11 mouse cellular contexts compared by ENCODE assay signal in genomic region chr12:82340196-82340918, GRCm38 (mm10).
A peak's percentile ranks its signal among the peaks of the same experiment; 100 is the strongest.
DNase-seq lines count a peak whose midpoint lies in the region; ATAC-seq and TF ChIP-seq lines count a peak whose summit lies in the region.
"Had no signal": no experiment of that assay in that cellular context is flagged by ENCODE, and none has a peak within 500 bp of the region (broad histone marks: within the 10 kb centered on the region; RNA-seq: fewer than 3 reads in every experiment).

No protein-coding gene starts in this region.

- intact Hi-C loops in heart, postnatal 36 days (cut with DNase I) = no loop called here

- H3K4me2 ChIP-seq in heart, postnatal 0 days (ENCODE audit: low read depth, low read length) = peak overlapping the region; percentile 77
- peak overlapping the region; percentile 53 for H3K4me2 ChIP-seq in midbrain, embryonic 15.5 days
- no peak overlapping the region for H3K4me2 ChIP-seq in midbrain, embryonic 11.5 days
- H3K4me2 ChIP-seq in hindbrain, embryonic 16.5 days (ENCODE audit: low read length) = peak overlapping the region; percentile 61
- H3K4me2 ChIP-seq in stomach, embryonic 15.5 days = peak overlapping the region; percentile 42

- no peak overlapping the region for H3K9ac ChIP-seq in heart, postnatal 0 days (replicated peaks; ENCODE audit: low read depth, low read length)
- no peak overlapping the region for H3K9ac ChIP-seq in midbrain, embryonic 15.5 days
- no peak overlapping the region for H3K9ac ChIP-seq in midbrain, embryonic 11.5 days (ENCODE audit: low read length)
- no peak overlapping the region for H3K9ac ChIP-seq in hindbrain, embryonic 16.5 days (ENCODE audit: low read depth, low read length)
- no peak overlapping the region for H3K9ac ChIP-seq in stomach, embryonic 15.5 days
- H3K9ac ChIP-seq: intestine, embryonic 15.5 days; lung, embryonic 14.5 days had no signal

- no peak for TF ChIP-seq EP300 in heart, postnatal 0 days (IDR thresholded peaks at IDR 0.05; ENCODE audit: low read depth)

- peaks cover 7% of the 10 kb centered on the region for H3K4me1 ChIP-seq in heart, postnatal 0 days (ENCODE audit: control insufficient read depth, insufficient read depth)
- peaks cover 14% of the 10 kb centered on the region for H3K4me1 ChIP-seq in midbrain, embryonic 15.5 days
- H3K4me1 ChIP-seq in midbrain, embryonic 11.5 days (ENCODE audit: control insufficient read depth, insufficient read depth, low read length) = peaks cover 2% of the 10 kb centered on the region
- peaks cover 11% of the 10 kb centered on the region for H3K4me1 ChIP-seq in hindbrain, embryonic 16.5 days (ENCODE audit: control insufficient read depth, insufficient read depth, low read depth, low read length)
- peaks cover 4% of the 10 kb centered on the region; the same call in 1 of the 2 replicates for H3K4me1 ChIP-seq in stomach, embryonic 15.5 days

- no peak overlapping the region for H3K4me3 ChIP-seq in heart, postnatal 0 days (ENCODE audit: low read depth, low read length)
- no peak overlapping the region for H3K4me3 ChIP-seq in midbrain, embryonic 15.5 days
- no peak overlapping the region for H3K4me3 ChIP-seq in midbrain, embryonic 11.5 days (ENCODE audit: low read depth, low read length)
- no peak overlapping the region; the same call in 1 of the 2 replicates for H3K4me3 ChIP-seq in hindbrain, embryonic 16.5 days (ENCODE audit: low read length)
- H3K4me3 ChIP-seq in stomach, embryonic 15.5 days (replicated peaks) = no peak overlapping the region

- peak overlapping the region; percentile 62; the same call in 1 of the 2 replicates for H3K27ac ChIP-seq in heart, postnatal 0 days (ENCODE audit: low read depth)
- H3K27ac ChIP-seq in midbrain, embryonic 15.5 days = no peak overlapping the region
- no peak overlapping the region for H3K27ac ChIP-seq in midbrain, embryonic 11.5 days (ENCODE audit: low read depth, low read length)
- no peak overlapping the region for H3K27ac ChIP-seq in hindbrain, embryonic 16.5 days (ENCODE audit: low read depth, low read length)
- H3K27ac ChIP-seq in stomach, embryonic 15.5 days = no peak overlapping the region

- no peak for ATAC-seq in heart, postnatal 0 days (ENCODE audit: insufficient read depth, low read depth)
- ATAC-seq in midbrain, embryonic 15.5 days (replicated peaks) = no peak
- no peak for ATAC-seq in midbrain, embryonic 11.5 days (ENCODE audit: low FRiP score)
- no peak for ATAC-seq in hindbrain, embryonic 16.5 days
- no peak; the same call in 1 of the 2 replicates for ATAC-seq in stomach, embryonic 15.5 days (ENCODE audit: insufficient read depth, low FRiP score, low read depth)
- ATAC-seq: Patski had no signal

- H3K27me3 ChIP-seq in heart, postnatal 0 days (ENCODE audit: control insufficient read depth, insufficient read depth, low read length) = no peaks in the 10 kb centered on the region
- no peaks in the 10 kb centered on the region for H3K27me3 ChIP-seq in midbrain, embryonic 15.5 days (replicated peaks)
- H3K27me3 ChIP-seq in midbrain, embryonic 11.5 days (ENCODE audit: control insufficient read depth, insufficient read depth, low read length) = no peaks in the 10 kb centered on the region
- no peaks in the 10 kb centered on the region for H3K27me3 ChIP-seq in hindbrain, embryonic 16.5 days (replicated peaks; ENCODE audit: control insufficient read depth, insufficient read depth, low read length)
- no peaks in the 10 kb centered on the region for H3K27me3 ChIP-seq in stomach, embryonic 15.5 days (replicated peaks)
- H3K27me3 ChIP-seq: intestine, embryonic 15.5 days; Patski had no signal

- no peak for DNase-seq in heart, postnatal 0 days (ENCODE audit: low spot score)
- DNase-seq in heart, postnatal 36 days = no peak
- DNase-seq in midbrain, embryonic 11.5 days (ENCODE audit: low spot score, missing footprints) = no peak
- no peak for DNase-seq in ovary, postnatal 36 days (ENCODE audit: low spot score)
- DNase-seq: adrenal gland, adult 2 months had no signal

- 82% methylated on average over 6 of the region's 6 CpGs for WGBS in heart, postnatal 0 days
- WGBS in midbrain, embryonic 15.5 days = 77% methylated on average over 6 of the region's 6 CpGs
- 79% methylated on average over 6 of the region's 6 CpGs for WGBS in midbrain, embryonic 11.5 days
- 78% methylated on average over 6 of the region's 6 CpGs for WGBS in hindbrain, embryonic 16.5 days
- 60% methylated on average over 6 of the region's 6 CpGs for WGBS in stomach, embryonic 15.5 days

- H3K9me3 ChIP-seq in heart, postnatal 0 days (replicated peaks; ENCODE audit: control insufficient read depth, low read length) = no peaks in the 10 kb centered on the region
- H3K9me3 ChIP-seq in midbrain, embryonic 15.5 days = no peaks in the 10 kb centered on the region
- H3K9me3 ChIP-seq in midbrain, embryonic 11.5 days (ENCODE audit: control insufficient read depth, low read length) = no peaks in the 10 kb centered on the region
- H3K9me3 ChIP-seq in hindbrain, embryonic 16.5 days (ENCODE audit: control insufficient read depth, low read length) = no peaks in the 10 kb centered on the region
- no peaks in the 10 kb centered on the region for H3K9me3 ChIP-seq in stomach, embryonic 15.5 days
- H3K9me3 ChIP-seq: intestine, embryonic 15.5 days had no signal

- 0 out of 2 replicates have a peak, but pooled peaks cover 6% of the 10 kb centered on the region for H3K36me3 ChIP-seq in heart, postnatal 0 days (replicated peaks; ENCODE audit: control insufficient read depth, insufficient read depth, low read length)
- no peaks in the 10 kb centered on the region for H3K36me3 ChIP-seq in midbrain, embryonic 15.5 days (replicated peaks)
- no peaks in the 10 kb centered on the region; the same call in 1 of the 2 replicates for H3K36me3 ChIP-seq in midbrain, embryonic 11.5 days (ENCODE audit: control insufficient read depth, insufficient read depth, low read length)
- no peaks in the 10 kb centered on the region for H3K36me3 ChIP-seq in hindbrain, embryonic 16.5 days (ENCODE audit: control insufficient read depth, insufficient read depth, low read length)
- H3K36me3 ChIP-seq in stomach, embryonic 15.5 days = no peaks in the 10 kb centered on the region; the same call in 1 of the 2 replicates
- H3K36me3 ChIP-seq: intestine, embryonic 15.5 days had no signal

- no peak for TF ChIP-seq CTCF in heart, postnatal 0 days (IDR thresholded peaks at IDR 0.05; ENCODE audit: low read depth)
